In the genomic region with DNA sequence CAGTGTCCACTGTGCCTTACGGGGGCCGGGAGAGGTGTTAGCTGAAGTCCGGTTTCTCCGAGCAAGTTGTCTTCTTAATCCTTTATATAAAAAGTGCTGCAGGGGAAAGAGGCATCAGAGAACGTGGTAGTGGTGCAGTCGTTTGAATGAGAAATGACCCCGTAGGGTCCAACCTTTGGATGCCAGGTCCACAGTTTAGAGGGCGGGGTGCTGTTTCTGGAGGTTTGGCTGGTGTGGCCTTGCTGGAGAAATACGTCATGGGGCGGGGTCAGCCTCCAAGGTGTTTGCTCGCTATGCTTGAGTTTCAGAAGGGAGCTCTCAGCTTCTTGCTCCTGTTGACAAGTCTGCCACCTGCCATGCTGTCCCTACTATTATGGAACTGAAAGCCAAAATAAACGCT, we compare ENCODE assay signal across 8 mouse cellular contexts. TPM values are rescaled to one million over a fixed set of nuclear protein-coding genes. Genes with fewer than 3 reads are reported as not detected.
DNase-seq lines count a peak whose midpoint lies in the region; ATAC-seq and TF ChIP-seq lines count a peak whose summit lies in the region.
"Had no signal": no experiment of that assay in that cellular context is flagged by ENCODE, and none has a peak within 500 bp of the region (broad histone marks: within the 10 kb centered on the region; RNA-seq: fewer than 3 reads in every experiment).

No protein-coding gene starts in this region.

- H3K9ac ChIP-seq in heart, postnatal 0 days (replicated peaks; ENCODE audit: low read depth, low read length) = peak overlapping the region; percentile 67
- peak overlapping the region; percentile 68 for H3K9ac ChIP-seq in lung, postnatal 0 days (replicated peaks; ENCODE audit: low read depth)

- no peak for ATAC-seq in heart, postnatal 0 days (ENCODE audit: insufficient read depth, low read depth)
- peak; percentile 65 for ATAC-seq in lung, postnatal 0 days

- no peaks in the 10 kb centered on the region for H3K4me1 ChIP-seq in embryonic fibroblast, embryonic 13.5 days (ENCODE audit: control insufficient read depth, insufficient read depth, low read length)
- H3K4me1 ChIP-seq in heart, postnatal 0 days (ENCODE audit: control insufficient read depth, insufficient read depth) = peaks cover 7% of the 10 kb centered on the region; the same call in 1 of the 2 replicates
- no peaks in the 10 kb centered on the region for H3K4me1 ChIP-seq in lung, postnatal 0 days (ENCODE audit: insufficient read depth, low read depth, low read length)

- no peak overlapping the region for H3K27ac ChIP-seq in embryonic fibroblast, embryonic 13.5 days (ENCODE audit: insufficient read depth, low read length)
- H3K27ac ChIP-seq in heart, postnatal 0 days (ENCODE audit: low read depth) = peak overlapping the region; percentile 76
- H3K27ac ChIP-seq in lung, postnatal 0 days (ENCODE audit: low read length) = peak overlapping the region; percentile 88

- no peaks in the 10 kb centered on the region for H3K27me3 ChIP-seq in heart, postnatal 0 days (ENCODE audit: control insufficient read depth, insufficient read depth, low read length)
- H3K27me3 ChIP-seq in lung, postnatal 0 days (replicated peaks; ENCODE audit: insufficient read depth, low read length) = no peaks in the 10 kb centered on the region

- 18% methylated on average over 12 of the region's 12 CpGs for WGBS in heart, postnatal 0 days
- 8% methylated on average over 12 of the region's 12 CpGs for WGBS in lung, postnatal 0 days

- peaks cover 8% of the 10 kb centered on the region for H3K36me3 ChIP-seq in heart, postnatal 0 days (replicated peaks; ENCODE audit: control insufficient read depth, insufficient read depth, low read length)
- H3K36me3 ChIP-seq in lung, postnatal 0 days (ENCODE audit: insufficient read depth, low read length) = peaks cover 3% of the 10 kb centered on the region; the same call in 1 of the 2 replicates

- no peak for TF ChIP-seq CTCF in embryonic fibroblast, embryonic 13.5 days (IDR thresholded peaks at IDR 0.05; ENCODE audit: borderline replicate concordance, insufficient read depth, low read length)
- TF ChIP-seq CTCF in heart, postnatal 0 days (IDR thresholded peaks at IDR 0.05; ENCODE audit: low read depth) = no peak
- TF ChIP-seq CTCF in lung, postnatal 0 days (IDR thresholded peaks at IDR 0.05) = no peak

- DNase-seq in MN1 (ENCODE audit: low spot score) = peak; percentile 67
- peak; percentile 72 for DNase-seq in adrenal gland, postnatal 14 days
- peak; percentile 10 for DNase-seq in heart, postnatal 0 days (ENCODE audit: low spot score)
- peak; percentile 90 to 93 for DNase-seq in kidney, postnatal 25 days
- peak; percentile 89 for DNase-seq in lung, postnatal 0 days (ENCODE audit: low spot score)
- DNase-seq in right cerebral cortex, adult 2 months (ENCODE audit: low spot score in 2 of 2) = peak; percentile 32 to 35

- H3K9me3 ChIP-seq in heart, postnatal 0 days (replicated peaks; ENCODE audit: control insufficient read depth, low read length) = peaks cover 14% of the 10 kb centered on the region; the same call in 1 of the 2 replicates
- H3K9me3 ChIP-seq in lung, postnatal 0 days (ENCODE audit: low read length) = peaks cover 8% of the 10 kb centered on the region

- peak overlapping the region; percentile 56 for H3K4me3 ChIP-seq in embryonic fibroblast, embryonic 13.5 days (ENCODE audit: insufficient read depth, low read length)
- peak overlapping the region; percentile 71 for H3K4me3 ChIP-seq in heart, postnatal 0 days (ENCODE audit: low read depth, low read length)
- H3K4me3 ChIP-seq in lung, postnatal 0 days (ENCODE audit: low read depth, low read length) = peak overlapping the region; percentile 61

- 0 out of 2 replicates have a peak, but pooled peaks have one; percentile 13 for TF ChIP-seq POLR2A in embryonic fibroblast, embryonic 13.5 days (IDR thresholded peaks at IDR 0.05; ENCODE audit: low read depth, low read length)

- TF ChIP-seq EP300 in heart, postnatal 0 days (IDR thresholded peaks at IDR 0.05; ENCODE audit: low read depth) = no peak
- TF ChIP-seq EP300 in lung, postnatal 0 days (IDR thresholded peaks at IDR 0.05) = no peak

- peak overlapping the region; percentile 82 for H3K4me2 ChIP-seq in heart, postnatal 0 days (ENCODE audit: low read depth, low read length)
- H3K4me2 ChIP-seq in lung, postnatal 0 days (replicated peaks; ENCODE audit: low read depth, low read length) = peak overlapping the region; percentile 83

RNA-seq across cellular contexts. Expression of a gene that starts 0.9 kb away (rescaled TPM):
- 2.6 and 3.3 TPM in 2 replicates for total RNA-seq in adrenal gland, postnatal 14 days (2021)
- 2.8 and 3.3 TPM in 2 replicates for polyA plus RNA-seq in embryonic fibroblast, embryonic 13.5 days (2011; ENCODE audit: insufficient read length, low read depth, missing spikeins)
- total RNA-seq in heart, postnatal 0 days (2014; rRNA removed; ENCODE audit: low replicate concordance) = 2.2 and 4.3 TPM in 2 replicates
- 3.8 and 3.9 TPM in 2 replicates for polyA plus RNA-seq in heart, postnatal 0 days (2015; fragmentation: Nextera tagmentation; extraction: Ambion mirVana)
- polyA plus RNA-seq in lung, postnatal 0 days (2015; fragmentation: Nextera tagmentation; extraction: Ambion mirVana) = 3.3 and 4.3 TPM in 2 replicates

RNA-seq across cellular contexts. Expression of a gene that starts 21.0 kb away (rescaled TPM):
- total RNA-seq in adrenal gland, postnatal 14 days (2021) = 7.3 and 9.2 TPM in 2 replicates
- 5.8 and 6.0 TPM in 2 replicates for polyA plus RNA-seq in embryonic fibroblast, embryonic 13.5 days (2011; ENCODE audit: insufficient read length, low read depth, missing spikeins)
- 7.7 and 8.6 TPM in 2 replicates for total RNA-seq in heart, postnatal 0 days (2014; rRNA removed; ENCODE audit: low replicate concordance)
- 4.9 and 5.6 TPM in 2 replicates for polyA plus RNA-seq in heart, postnatal 0 days (2015; fragmentation: Nextera tagmentation; extraction: Ambion mirVana)
- 10.2 and 11.5 TPM in 2 replicates for polyA plus RNA-seq in lung, postnatal 0 days (2015; fragmentation: Nextera tagmentation; extraction: Ambion mirVana)

RNA-seq across cellular contexts. Expression of a gene that starts 31.3 kb away (rescaled TPM):
- 21.8 and 22.3 TPM in 2 replicates for total RNA-seq in adrenal gland, postnatal 14 days (2021)
- polyA plus RNA-seq in embryonic fibroblast, embryonic 13.5 days (2011; ENCODE audit: insufficient read length, low read depth, missing spikeins) = 14.5 and 16.5 TPM in 2 replicates
- 10.3 and 19.5 TPM in 2 replicates for total RNA-seq in heart, postnatal 0 days (2014; rRNA removed; ENCODE audit: low replicate concordance)
- polyA plus RNA-seq in heart, postnatal 0 days (2015; fragmentation: Nextera tagmentation; extraction: Ambion mirVana) = 6.9 and 7.1 TPM in 2 replicates
- polyA plus RNA-seq in lung, postnatal 0 days (2015; fragmentation: Nextera tagmentation; extraction: Ambion mirVana) = 10.4 and 10.5 TPM in 2 replicates

RNA-seq across cellular contexts. Expression of a gene that starts 59.9 kb away (rescaled TPM):
- total RNA-seq in adrenal gland, postnatal 14 days (2021) = not detected in 2 replicates
- polyA plus RNA-seq in embryonic fibroblast, embryonic 13.5 days (2011; ENCODE audit: insufficient read length, low read depth, missing spikeins) = not detected in 2 replicates
- not detected in 2 replicates for total RNA-seq in heart, postnatal 0 days (2014; rRNA removed; ENCODE audit: low replicate concordance)
- polyA plus RNA-seq in heart, postnatal 0 days (2015; fragmentation: Nextera tagmentation; extraction: Ambion mirVana) = not detected in 2 replicates
- not detected in 2 replicates for polyA plus RNA-seq in lung, postnatal 0 days (2015; fragmentation: Nextera tagmentation; extraction: Ambion mirVana)
- total RNA-seq: layer of hippocampus, postnatal 14 days had no signal

Comparison
In these comparisons a context has a peak if more than half of its experiments do, and no peak if none do; other contexts are left out.
1. DNase-seq: peak in every context shown above with its lines; median percentile 92 in kidney, postnatal 25 days; 89 in lung, postnatal 0 days; 72 in adrenal gland, postnatal 14 days; 67 in MN1; 34 in right cerebral cortex, adult 2 months; 10 in heart, postnatal 0 days.